Mouse (Mus musculus) ovary, postnatal 14 days (tissue): ENCODE measurements around the gene Actl9.

Experiments
- DNase-seq: peaks from one replicate; pipeline ENCODE4 v3.0.0; 2022; ENCODE audit warnings: low spot score

Actl9 gene

GRCm38 (mm10) chr17:33432019-33432946 lies at the start of gene Actl9:
Gene Actl9, plus strand, starts transcription at chr17:33432896.
- no peak for DNase-seq

- DNase-seq, result no peak
Measured at GRCm38 (mm10) chr17:33385705-33386104, 47.0 kb upstream of the Actl9 start.

GRCm38 (mm10) chr17:33392271-33392670 lies 40.4 kb upstream of the Actl9 start:
- DNase-seq, result no peak

GRCm38 (mm10) chr17:33394182-33395034 lies 38.3 kb upstream of the Actl9 start, which contains the start of gene Zfp101:
Gene Zfp101, minus strand, starts transcription at chr17:33394641.
- DNase-seq, result peak; percentile 79

- peak; percentile 73 for DNase-seq
Measured at GRCm38 (mm10) chr17:33439148-33439547, 6.5 kb downstream of the Actl9 start.

- DNase-seq, result no peak
Measured at GRCm38 (mm10) chr17:33439922-33440321, 7.2 kb downstream of the Actl9 start.

- DNase-seq, result no peak
Measured at GRCm38 (mm10) chr17:33441159-33441558, 8.5 kb downstream of the Actl9 start.

- no peak for DNase-seq
Measured at GRCm38 (mm10) chr17:33456631-33457030, 23.9 kb downstream of the Actl9 start.

GRCm38 (mm10) chr17:33471206-33471605 lies 38.5 kb downstream of the Actl9 start:
- no peak for DNase-seq
